Mouse (Mus musculus): ENCODE measurements at regions not wholly inside any gene's neighbourhood (a gene's known extent, or its start where the extent isn't known, plus 50 kb on each side); places are given as distances from the start of the nearest gene placed in this dataset.

DNA sequence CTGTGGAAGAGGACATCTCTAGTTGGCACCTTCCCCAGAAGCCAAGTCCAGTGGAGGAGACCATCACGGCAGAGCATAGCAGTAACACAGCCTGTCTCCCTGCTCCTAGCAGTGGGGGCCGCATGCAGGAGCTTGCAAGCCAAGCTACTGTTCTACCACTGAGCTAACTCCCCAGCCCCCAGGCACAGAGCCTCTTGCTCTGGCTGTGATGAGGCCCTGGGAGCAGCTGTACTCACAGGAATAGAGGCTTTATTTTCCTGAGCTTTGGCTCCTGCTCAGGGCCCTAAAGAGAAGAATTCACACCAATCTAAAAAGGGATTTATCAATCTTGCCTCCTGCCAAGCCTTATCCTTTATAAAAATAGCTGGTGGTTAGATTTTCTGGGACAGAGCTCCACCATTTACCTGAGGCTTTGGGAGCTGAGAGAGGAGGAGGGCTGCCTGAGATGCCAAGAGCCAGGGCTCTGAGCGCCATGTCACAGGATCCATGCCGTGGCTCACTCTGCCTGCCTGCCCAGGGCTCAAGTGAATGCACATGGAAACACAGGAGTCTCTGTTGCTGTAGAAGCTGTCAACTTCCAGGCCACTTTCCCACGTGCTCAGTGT is 222.7 kb upstream of the Tcerg1l start:
- 76% methylated on average over 5 of the region's 5 CpGs for WGBS
- no peak overlapping the region for H3K27ac ChIP-seq (replicated peaks)
- H3K4me1 ChIP-seq: no peaks in the 10 kb centered on the region; the same call in 1 of the 2 replicates
- no peak for DNase-seq (ENCODE audit: low spot score)
- H3K27me3 ChIP-seq (ENCODE audit: low read depth, poor library complexity, severe bottlenecking): no peaks in the 10 kb centered on the region
- H3K36me3 ChIP-seq: no peaks in the 10 kb centered on the region
- H3K4me3 ChIP-seq: no peak overlapping the region
- H3K9me3 ChIP-seq (replicated peaks): no peaks in the 10 kb centered on the region

DNA sequence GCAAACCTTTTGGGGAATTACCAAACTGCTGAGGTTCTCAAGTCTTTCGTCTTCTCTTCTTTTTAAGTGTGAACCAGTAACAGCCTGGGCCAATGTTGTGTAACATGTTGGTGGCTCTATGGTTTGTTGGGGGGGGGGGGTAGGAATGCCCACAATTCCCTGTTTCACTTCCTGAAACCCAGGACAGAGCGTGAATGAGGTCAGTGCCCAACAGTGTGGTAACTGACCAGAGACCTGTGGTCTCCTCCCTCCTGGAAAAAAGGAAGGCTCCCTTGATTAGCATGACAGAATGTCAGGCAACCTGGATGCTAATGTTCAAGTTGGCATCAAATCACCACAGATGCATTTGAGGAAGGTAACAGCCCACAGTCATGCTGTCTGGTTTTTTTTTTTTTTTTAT is 218.9 kb upstream of the Tcerg1l start:
- H3K4me3 ChIP-seq: no peak overlapping the region
- H3K27ac ChIP-seq (replicated peaks): no peak overlapping the region
- no peaks in the 10 kb centered on the region for H3K9me3 ChIP-seq (replicated peaks)
- no peaks in the 10 kb centered on the region for H3K27me3 ChIP-seq (ENCODE audit: low read depth, poor library complexity, severe bottlenecking)
- no peaks in the 10 kb centered on the region for H3K36me3 ChIP-seq
- WGBS: 74% methylated on average over 2 of the region's 2 CpGs
- no peak for DNase-seq (ENCODE audit: low spot score)
- no peaks in the 10 kb centered on the region; the same call in 1 of the 2 replicates for H3K4me1 ChIP-seq

DNA sequence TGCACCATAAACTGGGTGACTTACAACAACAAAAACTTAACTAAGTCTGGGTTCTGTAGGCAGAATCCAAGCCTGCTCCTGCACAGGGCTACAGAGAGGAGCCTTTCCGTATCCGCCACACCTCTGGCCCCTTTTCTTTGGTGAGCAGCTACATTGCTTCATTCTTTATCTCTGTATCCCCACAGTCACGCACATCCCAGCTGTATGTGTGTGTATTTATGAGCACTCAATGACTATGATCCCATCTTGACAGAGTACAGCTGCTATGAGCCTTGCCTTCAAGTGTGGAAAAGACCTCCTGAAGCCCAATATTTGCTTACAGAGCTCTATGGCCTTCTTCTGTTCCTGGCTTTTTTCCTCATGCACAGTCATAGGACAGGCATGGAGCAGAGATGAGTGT is 212.1 kb upstream of the Tcerg1l start:
- no peaks in the 10 kb centered on the region for H3K9me3 ChIP-seq (replicated peaks)
- no peaks in the 10 kb centered on the region for H3K36me3 ChIP-seq
- no peak overlapping the region for H3K4me3 ChIP-seq
- H3K27ac ChIP-seq (replicated peaks): no peak overlapping the region
- WGBS: 91% methylated on average over 3 of the region's 3 CpGs
- 0 out of 2 replicates have a peak, but pooled peaks cover 4% of the 10 kb centered on the region for H3K27me3 ChIP-seq (ENCODE audit: low read depth, poor library complexity, severe bottlenecking)
- peaks cover 18% of the 10 kb centered on the region for H3K4me1 ChIP-seq
- no peak for DNase-seq (ENCODE audit: low spot score)

DNA sequence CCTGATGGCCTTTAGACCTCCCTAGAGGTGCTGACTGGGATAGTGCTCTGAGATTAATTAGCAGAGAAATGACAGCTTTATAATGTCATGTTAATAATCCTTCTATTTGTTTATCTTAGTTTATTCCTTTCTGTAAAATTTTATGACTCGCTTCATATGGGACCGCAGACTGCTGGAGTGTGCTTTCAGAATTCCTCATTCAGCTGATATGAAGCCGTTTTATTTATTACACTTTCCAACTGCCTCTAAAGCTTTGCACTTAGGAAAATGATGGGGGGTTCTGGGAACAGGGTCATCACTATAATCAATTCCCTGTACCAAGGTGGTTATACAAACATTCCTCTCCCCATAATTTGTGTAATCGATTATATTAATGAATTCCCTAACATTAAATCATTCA is 211.6 kb upstream of the Tcerg1l start:
- Histone ChIP-seq H3K27ac (replicated peaks) (no peak overlapping the region), H3K4me3 (no peak overlapping the region)
- WGBS: 94% methylated on average over 4 of the region's 4 CpGs

DNA sequence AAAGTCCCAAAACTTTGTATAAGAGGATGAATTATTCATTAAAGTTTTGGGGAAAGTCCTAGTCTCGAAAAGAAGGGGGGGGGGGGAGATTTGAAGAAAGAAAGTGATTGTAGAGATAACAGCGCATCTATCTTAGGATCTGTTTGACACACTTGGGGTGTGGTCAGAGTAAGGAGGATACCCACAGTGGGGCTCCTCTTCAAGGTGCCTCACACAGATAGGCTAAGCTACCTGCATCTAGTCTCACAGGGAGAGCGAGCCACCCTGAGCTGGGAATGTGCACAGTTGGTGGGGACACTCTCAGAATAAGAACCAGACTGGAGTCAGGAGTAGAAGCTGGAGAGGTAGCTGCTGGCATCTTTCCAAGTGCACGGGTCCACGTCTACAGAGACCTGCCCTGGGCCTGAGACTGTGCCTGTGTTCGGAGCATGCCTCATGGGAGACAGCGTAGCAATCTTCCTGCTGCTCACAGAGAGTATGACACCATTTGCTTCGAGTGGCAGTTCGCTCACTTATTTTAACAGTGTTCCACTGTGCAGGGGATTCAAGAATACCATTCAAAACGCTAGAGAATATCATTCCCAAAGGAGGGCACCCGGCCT is 208.9 kb upstream of the Tcerg1l start:
- Histone ChIP-seq H3K27ac (replicated peaks) (no peak overlapping the region; the same call in 1 of the 2 replicates), H3K36me3 (no peaks in the 10 kb centered on the region), H3K4me1 (peaks cover 19% of the 10 kb centered on the region), H3K9me3 (replicated peaks) (no peaks in the 10 kb centered on the region), H3K4me3 (no peak overlapping the region), H3K27me3 (ENCODE audit: low read depth, poor library complexity, severe bottlenecking) (0 out of 2 replicates have a peak, but pooled peaks cover 4% of the 10 kb centered on the region)
- WGBS: 80% methylated on average over 11 of the region's 11 CpGs
- no peak for DNase-seq (ENCODE audit: low spot score)

More for the DNA sequence above, 211.6 kb upstream of the Tcerg1l start:
- peaks cover 18% of the 10 kb centered on the region for H3K4me1 ChIP-seq
- no peak for DNase-seq (ENCODE audit: low spot score)
- H3K9me3 ChIP-seq (replicated peaks): no peaks in the 10 kb centered on the region
- H3K27me3 ChIP-seq (ENCODE audit: low read depth, poor library complexity, severe bottlenecking): 0 out of 2 replicates have a peak, but pooled peaks cover 4% of the 10 kb centered on the region
- no peaks in the 10 kb centered on the region for H3K36me3 ChIP-seq

DNA sequence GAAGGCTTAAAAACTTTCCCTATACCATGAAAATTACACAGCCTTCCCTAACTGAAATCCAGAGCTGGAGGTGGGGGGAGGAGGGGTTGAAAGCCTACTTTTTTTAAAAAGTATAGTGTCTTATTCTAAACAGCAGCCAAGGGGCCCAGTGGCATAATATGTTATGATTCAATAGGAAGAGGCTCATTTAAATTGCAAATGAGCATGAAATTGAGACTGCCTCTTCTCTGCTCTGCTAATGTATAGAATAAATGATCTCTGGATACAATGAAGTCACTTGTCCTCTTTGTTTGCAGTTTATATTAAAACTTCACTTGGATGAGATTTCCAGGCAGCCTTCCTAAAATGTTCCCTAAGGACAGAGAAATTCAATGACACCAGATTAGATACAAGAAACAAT is 208.4 kb upstream of the Tcerg1l start:
- Histone ChIP-seq H3K27me3 (ENCODE audit: low read depth, poor library complexity, severe bottlenecking) (0 out of 2 replicates have a peak, but pooled peaks cover 4% of the 10 kb centered on the region), H3K4me3 (no peak overlapping the region), H3K4me1 (peaks cover 24% of the 10 kb centered on the region), H3K27ac (replicated peaks) (peak overlapping the region; percentile 67), H3K36me3 (no peaks in the 10 kb centered on the region), H3K9me3 (replicated peaks) (no peaks in the 10 kb centered on the region)
- DNase-seq (ENCODE audit: low spot score): no peak

DNA sequence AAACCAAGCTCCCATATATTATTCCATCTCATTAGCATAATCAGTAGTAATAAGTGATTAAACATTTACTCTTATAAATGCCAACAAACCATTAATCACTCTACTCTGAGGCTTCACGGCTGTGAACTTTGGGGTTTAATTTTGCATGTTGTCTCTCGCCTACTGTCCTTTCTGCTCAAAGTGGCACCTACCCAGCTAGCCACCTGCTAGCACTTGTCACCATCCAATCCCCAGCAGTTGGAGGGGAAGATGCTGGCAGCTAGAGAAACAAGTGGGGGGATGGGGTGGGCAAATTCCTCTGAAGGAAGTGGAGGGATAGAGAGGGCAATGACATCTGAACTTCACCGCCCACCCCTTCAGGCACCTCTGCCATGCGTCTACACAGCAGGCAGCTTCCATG is 204.2 kb upstream of the Tcerg1l start:
- no peak for DNase-seq (ENCODE audit: low spot score)
- no peaks in the 10 kb centered on the region for H3K27me3 ChIP-seq (ENCODE audit: low read depth, poor library complexity, severe bottlenecking)
- no peaks in the 10 kb centered on the region for H3K36me3 ChIP-seq

DNA sequence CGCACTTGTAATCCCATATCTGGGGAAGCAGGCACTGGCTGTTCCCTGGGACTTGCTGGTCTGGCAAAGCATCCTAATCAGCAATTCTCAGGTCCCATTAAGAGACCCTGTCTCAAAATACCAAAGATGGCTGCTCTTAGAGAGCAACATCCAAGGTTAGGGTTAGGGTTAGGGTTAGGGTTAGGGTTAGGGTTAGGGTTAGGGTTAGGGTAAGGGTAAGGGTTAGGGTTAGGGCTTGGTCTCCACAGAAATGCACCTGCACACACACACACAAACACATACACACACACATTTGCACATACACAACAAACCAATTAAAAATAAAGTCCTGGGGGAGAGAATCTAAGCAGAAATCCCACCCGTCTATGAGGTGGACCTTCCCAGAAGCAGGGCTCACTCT is 195.8 kb upstream of the Tcerg1l start:
- Histone ChIP-seq H3K4me1 (0 out of 2 replicates have a peak, but pooled peaks cover 7% of the 10 kb centered on the region), H3K4me3 (no peak overlapping the region), H3K36me3 (no peaks in the 10 kb centered on the region), H3K9me3 (replicated peaks) (no peaks in the 10 kb centered on the region), H3K27me3 (ENCODE audit: low read depth, poor library complexity, severe bottlenecking) (no peaks in the 10 kb centered on the region), H3K27ac (replicated peaks) (no peak overlapping the region)
- WGBS: 91% methylated on average over 2 of the region's 2 CpGs
- no peak for DNase-seq (ENCODE audit: low spot score)

More for the DNA sequence above, 204.2 kb upstream of the Tcerg1l start:
- Histone ChIP-seq H3K4me3 (no peak overlapping the region), H3K4me1 (peaks cover 23% of the 10 kb centered on the region), H3K27ac (replicated peaks) (no peak overlapping the region), H3K9me3 (replicated peaks) (no peaks in the 10 kb centered on the region)
- WGBS: 57% methylated on average over 4 of the region's 4 CpGs

DNA sequence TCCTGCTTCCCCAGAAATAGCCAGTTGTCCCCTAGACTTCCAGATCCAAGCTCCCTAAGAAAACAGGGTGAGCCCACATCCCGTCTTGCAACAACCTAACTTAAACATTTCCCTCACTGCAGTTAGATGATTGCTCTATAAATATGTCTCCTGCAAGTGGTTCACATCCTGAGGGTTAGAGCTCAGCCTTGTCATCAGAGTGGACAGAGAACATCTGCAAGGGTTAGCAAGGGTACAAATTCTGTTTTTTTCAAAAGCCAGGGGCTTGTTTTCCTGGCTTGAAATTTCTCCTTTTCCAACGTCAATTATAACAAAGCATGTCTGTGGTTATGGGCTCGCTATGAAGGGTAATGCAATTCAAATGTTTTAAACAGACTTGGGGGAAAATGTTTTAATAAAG is 169.8 kb upstream of the Tcerg1l start:
- WGBS: 87% methylated on average over 3 of the region's 3 CpGs
- no peaks in the 10 kb centered on the region for H3K36me3 ChIP-seq
- H3K27me3 ChIP-seq (ENCODE audit: low read depth, poor library complexity, severe bottlenecking): no peaks in the 10 kb centered on the region
- no peak overlapping the region for H3K27ac ChIP-seq (replicated peaks)
- no peaks in the 10 kb centered on the region for H3K9me3 ChIP-seq (replicated peaks)
- no peaks in the 10 kb centered on the region for H3K4me1 ChIP-seq
- DNase-seq (ENCODE audit: low spot score): no peak
- no peak overlapping the region for H3K4me3 ChIP-seq

DNA sequence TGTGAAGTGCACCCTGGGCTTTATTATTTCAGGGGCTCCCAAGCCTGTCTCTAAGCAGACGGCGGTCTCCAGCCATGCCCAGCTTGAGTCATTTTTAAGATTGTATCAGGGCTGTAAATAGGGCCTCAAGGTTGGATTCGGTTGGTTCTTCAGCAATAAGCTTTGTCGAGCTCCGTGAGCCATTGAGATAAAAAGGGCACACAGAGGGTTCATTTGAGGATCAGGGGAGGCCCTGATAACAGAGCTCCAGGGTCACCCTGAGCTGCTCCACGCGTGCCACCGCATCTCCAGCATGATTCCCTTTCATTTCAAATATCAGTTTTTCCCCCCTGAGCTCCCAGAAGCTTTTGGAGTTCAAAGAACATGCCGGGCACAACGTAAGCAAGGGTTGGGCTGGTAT is 154.1 kb upstream of the Tcerg1l start:
- WGBS: 88% methylated on average over 10 of the region's 10 CpGs

DNA sequence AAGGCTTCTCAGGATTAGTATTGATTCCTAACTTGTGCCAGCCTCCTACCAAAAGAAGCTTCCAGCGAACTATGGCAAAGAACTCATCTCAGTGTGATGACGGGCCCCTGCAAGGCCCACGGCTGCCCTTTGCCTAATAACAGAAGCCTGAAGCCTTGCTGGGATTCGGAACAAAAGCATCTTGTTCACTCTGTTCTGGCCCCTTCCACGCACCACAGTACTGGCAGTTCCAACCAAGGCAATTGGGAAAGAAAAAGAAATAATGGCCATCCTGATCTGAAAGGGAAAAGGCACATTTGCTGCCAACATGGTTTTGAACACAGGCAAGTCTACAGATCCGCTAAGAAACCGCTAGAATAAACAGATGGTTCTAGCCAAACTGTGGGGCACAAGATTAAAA is 150.4 kb upstream of the Tcerg1l start:
- Histone ChIP-seq H3K27me3 (ENCODE audit: low read depth, poor library complexity, severe bottlenecking) (no peaks in the 10 kb centered on the region), H3K27ac (replicated peaks) (no peak overlapping the region), H3K4me1 (peaks cover 16% of the 10 kb centered on the region), H3K4me3 (no peak overlapping the region), H3K36me3 (no peaks in the 10 kb centered on the region), H3K9me3 (replicated peaks) (no peaks in the 10 kb centered on the region)
- 85% methylated on average over 7 of the region's 7 CpGs for whole genome bisulfite sequencing
- no peak for DNase-seq (ENCODE audit: low spot score)

More for the DNA sequence above, 154.1 kb upstream of the Tcerg1l start:
- H3K9me3 ChIP-seq (replicated peaks): no peaks in the 10 kb centered on the region
- no peaks in the 10 kb centered on the region for H3K36me3 ChIP-seq
- H3K4me3 ChIP-seq: no peak overlapping the region
- DNase-seq (ENCODE audit: low spot score): no peak
- H3K27ac ChIP-seq (replicated peaks): no peak overlapping the region
- H3K27me3 ChIP-seq (ENCODE audit: low read depth, poor library complexity, severe bottlenecking): no peaks in the 10 kb centered on the region
- H3K4me1 ChIP-seq: peaks cover 16% of the 10 kb centered on the region

DNA sequence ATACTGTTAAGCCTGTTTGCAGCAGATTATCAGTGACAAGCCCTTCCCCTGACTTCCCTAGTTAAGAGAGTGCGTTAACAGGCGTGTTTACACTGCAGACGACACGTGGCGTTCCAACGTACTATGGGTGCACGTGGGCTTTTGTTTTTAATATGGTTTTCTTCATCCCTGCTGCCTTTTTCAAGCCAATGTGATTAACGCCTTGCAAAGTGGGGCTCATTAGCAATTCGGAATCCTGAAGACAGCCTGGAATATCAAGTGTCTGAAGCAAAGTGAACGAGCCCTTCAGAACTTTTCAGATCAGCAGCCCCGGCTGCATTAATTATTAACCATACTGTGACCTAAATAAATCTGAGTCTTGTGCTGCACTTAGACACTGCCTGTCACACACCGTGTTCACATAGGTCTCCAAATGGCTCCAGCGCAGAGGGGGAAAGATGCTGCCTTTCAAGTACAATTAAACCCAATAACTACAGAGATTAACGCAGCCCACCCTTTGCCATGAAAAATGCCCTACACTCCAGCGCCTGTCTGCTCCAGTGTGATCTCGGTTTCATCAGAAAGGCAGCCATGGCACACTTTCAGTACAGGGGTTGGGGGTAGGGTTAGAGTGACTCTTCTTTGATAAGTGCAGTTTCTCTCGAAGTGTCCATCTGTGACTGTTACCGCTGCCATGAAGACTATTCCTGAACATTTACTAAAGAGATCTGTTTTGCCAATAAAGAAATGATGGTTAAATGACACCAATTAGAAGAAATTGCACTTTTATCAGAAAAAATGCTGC is 140.7 kb upstream of the Tcerg1l start:
- Histone ChIP-seq H3K27ac (replicated peaks) (no peak overlapping the region), H3K4me1 (peaks cover 5% of the 10 kb centered on the region; the same call in 1 of the 2 replicates), H3K4me3 (no peak overlapping the region), H3K36me3 (no peaks in the 10 kb centered on the region), H3K9me3 (replicated peaks) (no peaks in the 10 kb centered on the region), H3K27me3 (ENCODE audit: low read depth, poor library complexity, severe bottlenecking) (no peaks in the 10 kb centered on the region)
- no peak for DNase-seq (ENCODE audit: low spot score)
- WGBS: 83% methylated on average over 18 of the region's 18 CpGs

DNA sequence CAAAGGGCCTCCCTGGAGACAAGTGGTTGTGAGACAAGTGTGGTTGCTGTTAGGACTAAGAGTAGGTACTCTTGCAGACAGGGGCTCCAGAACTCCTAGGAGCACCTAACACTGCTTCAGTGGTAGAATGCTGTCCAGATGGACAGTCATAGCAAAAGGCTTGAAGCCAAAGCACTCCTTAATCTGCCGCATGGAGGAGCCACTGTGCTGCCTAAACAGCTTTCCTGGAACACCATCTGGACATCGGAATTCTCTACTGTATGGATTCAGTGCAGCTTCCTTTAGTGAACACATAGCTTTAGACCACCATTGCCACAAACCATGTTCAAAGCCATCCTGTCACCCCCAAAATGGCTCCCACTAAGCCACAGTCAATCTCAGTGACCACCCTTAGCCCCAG is 128.6 kb upstream of the Tcerg1l start:
- no peak overlapping the region for H3K27ac ChIP-seq (replicated peaks)
- 85% methylated on average over 2 of the region's 2 CpGs for WGBS
- H3K4me1 ChIP-seq: no peaks in the 10 kb centered on the region
- H3K4me3 ChIP-seq: no peak overlapping the region
- H3K36me3 ChIP-seq: no peaks in the 10 kb centered on the region
- H3K27me3 ChIP-seq (ENCODE audit: low read depth, poor library complexity, severe bottlenecking): no peaks in the 10 kb centered on the region
- no peak for DNase-seq (ENCODE audit: low spot score)
- H3K9me3 ChIP-seq (replicated peaks): no peaks in the 10 kb centered on the region

Measured in midbrain, embryonic 10.5 days (tissue).